Mouse (Mus musculus) adrenal gland, postnatal 10 days (tissue): ENCODE data around the gene Cbr4. TPM values are rescaled to one million over a fixed set of nuclear protein-coding genes. Genes with fewer than 3 reads are reported as not detected.

Experiments used
- DNase-seq: peaks from one replicate; pipeline ENCODE4 v3.0.0; 2021; ENCODE audit warnings: mixed read lengths
- long read RNA-seq, 2 experiments: library from polyadenylated mRNA; stranded (forward); transcript quantifications; one replicate each; pipeline ENCODE4 v2.0.0; 2021
- total RNA-seq, 2 experiments: library from RNA; stranded (reverse); gene quantifications; 2 replicates each; pipeline ENCODE4 v1.2.3; 2021

The Cbr4 gene
- 10 to 100 TPM; 88.9 to 98.2 TPM for total RNA-seq
- long read RNA-seq, experiment 1, full-length matches to known transcripts, result 71 of 77 reads
- long read RNA-seq, experiment 1, partial matches to known transcripts, result 0 of 77 reads
- long read RNA-seq, experiment 1, other reads (novel, unspliced or antisense), result 6 of 77 reads
- long read RNA-seq, experiment 2, full-length matches to known transcripts, result 50 of 53 reads
- long read RNA-seq, experiment 2, partial matches to known transcripts, result 0 of 53 reads
- long read RNA-seq, experiment 2, other reads (novel, unspliced or antisense), result 3 of 53 reads

DNA sequence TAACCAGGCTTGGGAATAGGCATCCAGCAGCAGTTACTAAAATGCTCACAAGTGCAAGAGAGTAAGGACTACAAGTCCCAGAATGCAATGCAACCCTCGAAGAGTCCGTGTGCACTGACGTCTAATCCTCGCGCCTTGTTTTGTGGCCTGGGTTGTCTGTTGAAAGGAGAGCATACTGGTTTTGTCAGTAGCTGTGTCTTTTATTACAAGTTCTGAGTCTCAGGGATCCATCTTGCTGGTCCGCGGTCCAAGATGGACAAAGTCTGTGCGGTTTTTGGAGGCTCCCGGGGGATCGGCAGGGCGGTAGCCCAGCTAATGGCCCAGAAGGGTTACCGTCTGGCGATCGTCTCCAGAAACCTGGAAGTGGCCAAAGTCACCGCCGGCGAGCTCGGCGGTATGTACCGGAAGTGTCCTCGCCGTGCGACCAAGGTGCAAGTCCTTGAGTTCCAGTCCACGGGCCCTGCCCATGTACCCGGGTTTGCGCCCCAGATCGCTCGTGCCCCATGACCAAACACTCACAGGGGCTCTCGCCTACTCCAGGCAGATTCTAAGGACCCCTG, at the start of gene Cbr4:
Cbr4 (plus strand) TSS at position 138 of the 560 bp plus-strand sequence.
- DNase-seq, result peak; percentile 88

DNA sequence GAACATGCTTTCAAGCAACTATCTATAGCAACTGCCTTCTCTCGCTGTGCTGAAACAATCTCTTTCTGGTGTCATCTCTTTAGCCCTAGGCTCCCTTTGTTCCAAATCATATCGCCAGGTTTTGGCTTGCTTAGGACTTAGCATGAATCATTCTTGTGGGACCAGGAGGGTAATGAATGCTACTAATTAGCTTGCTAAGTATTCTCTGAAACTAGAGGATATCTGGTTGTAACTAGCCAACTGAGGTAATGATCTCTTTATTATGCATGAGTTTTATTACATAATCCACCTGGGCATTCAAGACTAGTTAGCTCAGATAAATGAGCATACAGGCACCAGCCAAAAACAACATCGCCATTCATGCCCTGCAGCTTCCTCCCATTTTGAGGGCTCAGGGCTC, 44.5 kb upstream of the Cbr4 start:
- DNase-seq, result no peak

DNA sequence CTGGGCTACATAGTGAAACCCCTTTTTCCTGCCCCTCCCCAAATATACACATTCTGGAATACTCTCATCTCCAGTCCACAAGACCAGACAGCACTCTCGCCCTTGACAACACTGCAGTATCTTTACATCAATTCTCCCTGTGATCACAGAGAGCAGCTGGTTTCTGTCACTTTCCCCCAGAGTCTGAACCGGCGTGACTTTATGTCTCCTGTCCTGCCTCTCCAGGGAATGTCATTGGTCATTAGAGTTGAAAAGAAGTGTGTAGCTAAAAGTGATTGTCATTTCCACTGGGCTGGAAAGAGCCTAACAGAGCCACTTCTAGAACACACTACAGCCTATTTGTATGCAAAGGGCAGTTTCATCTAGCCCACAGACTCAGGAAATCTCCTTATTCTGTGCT, 43.2 kb upstream of the Cbr4 start:
- DNase-seq, result no peak

DNA sequence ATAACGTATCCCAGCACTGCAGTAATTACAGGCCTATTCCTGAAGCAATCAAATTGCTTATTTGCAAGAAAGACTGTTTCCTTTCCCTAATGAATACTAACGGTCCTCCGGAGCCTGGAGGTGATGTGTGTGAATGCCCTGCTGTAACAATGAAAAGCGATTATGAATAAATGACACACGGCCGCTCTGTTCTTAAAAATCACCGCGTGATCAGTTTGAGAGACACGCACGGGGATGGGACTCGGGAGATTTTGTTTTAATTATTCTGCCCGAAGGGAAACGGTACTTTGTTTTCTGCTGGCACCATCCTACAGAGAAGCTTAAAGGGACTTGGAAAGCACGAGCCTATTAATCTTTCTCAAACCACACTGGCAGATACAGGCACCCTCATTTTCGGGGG, 41.2 kb upstream of the Cbr4 start:
- no peak for DNase-seq

DNA sequence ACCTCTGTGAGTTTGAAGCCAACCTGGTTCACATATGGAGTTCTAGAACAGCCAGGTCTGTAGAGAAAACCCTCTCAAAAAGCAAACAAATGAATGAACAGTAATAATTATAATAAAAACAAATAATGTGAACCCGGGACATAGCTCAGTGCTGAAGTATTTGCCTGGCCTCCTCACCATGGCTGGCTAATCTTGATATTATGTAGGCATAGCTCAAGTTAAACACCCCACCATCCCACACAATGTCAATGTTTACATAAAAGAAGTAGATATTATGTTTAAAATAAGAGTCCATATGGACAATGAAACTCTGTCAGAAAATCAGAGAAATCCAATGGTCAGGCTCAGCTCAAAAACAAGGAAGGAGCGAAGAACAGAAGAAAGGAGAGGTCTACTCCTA, 39.4 kb upstream of the Cbr4 start:
- DNase-seq, result no peak

DNA sequence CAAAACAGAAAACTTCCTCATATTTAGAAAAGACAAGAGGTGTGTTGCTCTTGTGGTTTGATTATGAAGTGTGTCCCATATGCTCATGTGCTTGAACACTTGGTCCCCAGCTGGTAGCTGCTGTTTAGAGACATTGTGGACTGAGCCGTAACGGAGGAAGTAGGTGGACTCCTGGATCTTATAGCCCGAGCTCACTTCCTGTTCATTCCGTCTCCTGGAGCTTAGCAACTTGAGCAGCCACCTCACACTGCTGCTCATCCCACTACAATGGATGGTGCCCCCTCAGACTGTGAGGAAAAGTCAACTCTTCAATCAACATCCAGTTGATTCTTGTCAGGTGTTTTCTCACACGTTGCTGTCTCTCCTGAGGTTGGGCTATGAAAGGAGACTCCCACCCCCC, 38.7 kb upstream of the Cbr4 start:
- DNase-seq, result no peak

DNA sequence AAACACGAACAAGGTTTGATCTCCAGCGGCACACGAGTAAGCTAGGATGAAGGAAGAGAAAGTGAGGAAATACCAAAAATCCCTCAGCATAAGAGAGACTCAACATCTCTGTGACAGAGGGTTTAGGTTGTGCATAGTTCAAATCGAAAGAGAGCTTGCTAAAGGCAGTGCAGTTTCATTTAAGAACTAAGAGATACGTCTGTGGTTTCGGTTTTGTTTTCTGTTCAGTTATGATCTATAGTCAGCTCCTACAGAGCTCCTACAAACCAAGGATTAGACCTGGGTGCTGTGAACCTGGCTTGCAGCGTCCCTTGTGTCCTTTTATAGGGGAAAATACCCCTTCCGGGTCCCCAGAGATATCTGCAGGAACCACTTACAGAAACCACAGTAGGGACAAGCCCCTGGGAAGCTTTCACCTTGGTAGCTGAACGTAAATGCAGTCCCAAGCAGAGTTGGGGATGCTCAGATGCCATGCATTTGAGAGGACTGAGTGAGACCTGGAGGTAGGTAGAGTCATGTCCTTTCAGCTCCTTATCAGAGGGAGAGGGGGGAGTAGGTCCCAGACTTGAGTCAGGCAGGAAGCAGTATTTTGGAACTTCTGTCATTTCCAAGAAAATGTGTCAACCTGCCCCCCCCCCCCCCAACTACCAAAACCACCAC, 36.5 kb upstream of the Cbr4 start:
- DNase-seq, result no peak

DNA sequence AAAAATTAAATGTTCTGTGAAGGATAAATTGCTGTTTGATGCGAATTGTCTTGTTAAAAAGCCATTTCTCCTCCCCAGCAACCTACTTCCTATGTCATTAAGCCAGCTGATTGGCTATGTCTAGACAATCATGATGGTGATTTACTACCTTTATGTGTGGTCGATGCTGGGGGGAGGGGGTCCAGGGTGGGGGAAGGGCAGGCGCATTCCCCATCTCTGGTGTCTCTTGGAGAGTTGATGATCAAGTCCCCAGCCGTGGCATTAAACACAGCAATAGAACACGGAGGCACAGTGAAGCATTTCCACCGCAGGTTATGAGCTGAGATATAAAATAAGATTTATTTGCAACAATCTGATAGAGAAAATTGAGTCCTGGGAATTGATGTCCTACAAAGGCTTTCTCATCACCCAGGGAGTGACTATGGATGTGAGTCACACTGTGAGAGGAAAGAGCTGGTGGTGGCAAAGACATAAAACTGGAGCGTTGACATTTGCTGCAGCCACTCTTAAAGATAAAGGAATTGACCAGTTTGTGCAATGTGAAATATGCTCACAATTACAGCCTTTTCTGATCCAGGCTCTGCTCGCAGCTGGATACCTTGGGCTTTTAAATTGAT, 35.7 kb upstream of the Cbr4 start:
- DNase-seq, result no peak

DNA sequence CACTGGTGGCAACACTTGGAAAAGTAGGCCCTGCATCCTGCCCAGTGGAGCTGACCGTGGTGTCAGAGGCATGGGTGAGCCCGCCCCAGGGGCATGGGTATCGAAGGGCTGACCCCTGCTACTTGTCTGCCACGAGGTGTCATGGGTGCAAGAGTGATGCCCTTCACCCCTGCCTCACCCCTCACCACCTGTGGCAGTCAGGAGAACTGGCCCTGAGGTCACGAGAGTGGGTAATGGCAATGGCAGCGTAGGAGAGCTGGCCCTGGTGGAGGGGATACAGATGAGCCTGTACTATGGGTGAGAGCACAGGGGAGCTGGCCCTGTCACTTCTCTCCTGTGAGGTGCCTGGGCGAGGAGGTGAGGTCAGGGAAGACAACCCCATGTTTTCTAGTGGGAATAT, 27.8 kb upstream of the Cbr4 start:
- no peak for DNase-seq

DNA sequence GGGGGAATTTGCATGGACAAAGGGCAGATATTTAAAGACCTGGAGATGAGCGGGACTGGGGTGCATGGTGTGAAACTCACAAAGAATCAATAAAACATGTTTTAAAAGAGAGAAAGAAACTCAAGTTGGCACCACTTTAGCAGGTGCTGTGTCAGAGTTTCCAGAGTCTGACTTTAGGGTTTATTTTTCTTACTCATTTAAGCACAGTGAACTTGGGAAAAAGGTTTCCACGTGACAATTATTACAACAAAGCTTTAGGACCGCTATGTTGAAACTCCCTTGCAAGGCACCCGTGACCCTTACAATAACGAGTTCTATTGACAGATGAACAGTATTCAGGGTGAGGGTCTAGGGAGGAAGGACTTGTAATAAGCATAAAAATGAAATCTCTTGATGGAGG, 25.3 kb upstream of the Cbr4 start:
- no peak for DNase-seq

DNA sequence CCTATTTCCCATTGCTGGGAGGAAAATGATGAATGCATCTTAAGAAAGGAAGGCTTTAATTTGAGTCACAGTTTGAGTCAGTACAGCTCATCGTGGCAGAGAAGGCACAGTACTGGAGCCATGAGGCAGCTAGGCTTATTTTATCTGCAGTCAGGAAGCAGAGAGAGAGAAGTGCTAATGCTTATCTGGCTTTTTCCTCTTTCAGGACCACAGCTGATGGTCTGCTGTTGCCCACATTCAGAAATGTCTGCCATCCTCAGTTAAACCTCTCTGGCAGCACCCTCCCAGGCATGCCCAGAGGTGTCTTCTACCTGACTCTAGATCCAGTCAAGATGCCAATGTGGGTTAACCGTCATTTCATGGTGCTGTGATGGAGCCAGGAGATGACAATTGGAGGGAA, 23.1 kb upstream of the Cbr4 start:
- DNase-seq, result no peak

DNA sequence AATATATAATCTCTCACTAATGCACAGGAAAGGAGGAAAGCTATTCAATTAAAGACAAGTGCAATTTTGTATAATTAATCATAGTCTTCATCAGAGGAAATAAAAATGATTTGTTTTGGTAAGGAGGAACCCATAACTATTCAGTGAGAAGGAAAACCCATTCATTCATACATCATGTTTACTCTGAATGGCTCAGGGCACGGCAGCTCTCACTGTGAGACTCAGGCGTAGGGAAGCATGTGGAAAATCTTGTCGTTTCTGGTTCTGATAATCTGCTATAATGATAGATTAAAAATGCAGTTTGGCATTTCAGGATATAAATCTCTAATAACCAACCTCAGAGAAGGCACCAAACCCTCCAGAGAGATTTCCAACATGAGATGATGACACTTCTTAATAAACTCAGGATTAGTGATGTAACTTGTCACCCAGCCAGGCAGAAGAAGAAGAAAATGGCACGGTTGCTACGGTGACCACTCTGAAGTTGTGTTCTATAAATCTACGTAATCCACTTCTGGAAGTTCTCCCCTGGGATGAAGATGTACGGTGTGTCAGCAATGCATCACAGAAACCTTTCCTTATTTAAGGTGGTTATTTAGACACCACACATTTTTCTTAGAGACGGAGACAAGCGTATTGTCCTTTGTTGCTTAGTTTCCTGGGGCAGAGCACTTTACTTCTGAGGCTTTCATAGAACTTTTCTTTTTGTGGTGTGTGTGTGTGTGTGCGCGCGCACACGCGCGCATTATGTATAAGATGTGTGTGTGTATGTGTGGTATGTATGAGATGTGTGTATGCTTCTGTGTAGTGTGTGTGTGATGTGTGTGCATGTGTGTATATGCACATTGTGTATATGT, 20.6 kb upstream of the Cbr4 start:
- DNase-seq, result no peak

DNA sequence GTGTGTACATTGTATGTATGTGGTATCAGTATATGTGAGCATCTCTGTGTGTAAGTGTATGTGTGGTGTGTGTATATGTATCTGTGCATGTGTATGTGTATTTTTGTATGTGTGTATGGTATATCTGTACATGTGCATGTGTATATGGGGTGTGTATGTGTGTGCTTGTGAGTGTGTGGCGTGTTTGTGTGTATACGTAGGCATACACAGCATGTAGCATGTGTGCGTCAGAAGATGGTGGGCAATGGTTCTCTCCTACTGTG, 20.1 kb upstream of the Cbr4 start:
- DNase-seq, result no peak

DNA sequence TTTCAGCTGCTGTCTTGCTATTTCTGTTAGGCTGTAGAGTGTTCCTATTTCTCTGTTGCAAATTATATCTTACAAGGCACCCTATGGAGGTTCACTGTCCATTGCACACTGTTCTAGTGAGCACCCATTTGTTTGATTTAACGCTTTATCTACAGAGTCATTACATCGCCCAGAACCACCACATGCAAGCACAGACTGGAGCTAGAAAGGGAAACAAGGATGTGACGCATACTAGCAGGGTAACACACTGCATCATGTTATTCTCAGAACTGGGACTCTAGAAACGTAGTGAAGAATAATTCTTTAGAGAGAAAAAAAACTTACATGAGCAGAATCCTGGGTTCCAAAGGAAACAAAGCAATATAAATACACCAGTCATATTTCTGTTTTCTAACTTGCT, 17.3 kb upstream of the Cbr4 start:
- DNase-seq, result no peak

DNA sequence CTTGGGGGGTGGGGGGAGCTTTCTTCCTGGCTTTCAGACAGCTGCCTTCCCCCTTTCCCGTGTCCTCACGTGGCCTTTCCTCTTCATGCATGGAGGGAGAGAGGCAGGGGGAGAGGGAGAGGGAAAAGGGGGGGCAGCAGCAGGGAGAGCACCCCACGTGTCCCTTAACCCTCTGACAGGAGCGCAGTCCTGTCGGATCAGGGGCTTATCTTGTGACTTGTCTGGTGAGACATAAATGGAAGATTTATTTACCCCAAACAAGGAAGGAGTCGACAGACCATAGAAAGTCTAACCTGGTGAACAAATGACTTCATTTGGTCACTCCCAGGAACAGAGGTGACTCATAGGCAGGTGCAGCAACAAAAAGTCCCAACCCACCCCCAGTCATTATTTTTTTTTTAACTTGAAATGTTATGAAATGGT, 12.3 kb upstream of the Cbr4 start:
- no peak for DNase-seq

DNA sequence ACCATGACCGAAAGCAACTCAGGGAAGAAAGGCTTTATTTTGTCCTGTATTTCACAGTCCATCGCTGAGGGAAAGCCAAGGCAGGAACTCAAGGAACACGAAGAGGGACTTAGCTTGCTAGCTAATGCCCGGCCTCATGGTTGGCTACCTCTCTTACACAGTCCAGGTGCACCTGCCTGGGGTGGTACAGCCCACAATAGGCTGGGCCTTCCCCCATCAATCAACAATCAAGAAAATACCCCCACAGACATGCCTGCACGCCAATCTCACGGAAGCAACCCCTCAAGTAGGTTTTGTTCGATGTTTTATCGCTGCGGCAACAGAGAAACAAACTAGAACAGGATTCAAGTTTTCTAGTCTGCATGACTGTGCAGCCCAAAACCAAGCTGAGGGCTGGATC, 11.4 kb upstream of the Cbr4 start:
- no peak for DNase-seq

DNA sequence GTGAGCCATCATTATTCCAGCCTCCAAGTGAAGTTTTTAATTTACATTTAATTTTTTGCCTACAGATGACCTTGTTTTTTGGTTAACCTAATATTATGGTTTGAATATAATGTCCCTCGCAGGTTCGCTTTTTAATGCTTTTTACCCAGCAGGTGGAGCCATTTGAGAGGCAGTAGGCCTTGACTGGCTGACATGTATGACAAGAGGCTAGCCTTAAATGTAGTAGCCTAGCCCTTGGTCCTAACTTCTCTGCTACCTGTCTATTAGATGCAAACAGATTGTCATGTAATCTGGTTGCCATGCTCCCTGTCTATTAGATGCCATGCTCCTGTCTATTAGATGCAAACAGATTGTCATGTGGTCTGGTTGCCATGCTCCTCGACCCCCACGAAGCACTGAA, 9.4 kb upstream of the Cbr4 start:
- DNase-seq, result no peak

DNA sequence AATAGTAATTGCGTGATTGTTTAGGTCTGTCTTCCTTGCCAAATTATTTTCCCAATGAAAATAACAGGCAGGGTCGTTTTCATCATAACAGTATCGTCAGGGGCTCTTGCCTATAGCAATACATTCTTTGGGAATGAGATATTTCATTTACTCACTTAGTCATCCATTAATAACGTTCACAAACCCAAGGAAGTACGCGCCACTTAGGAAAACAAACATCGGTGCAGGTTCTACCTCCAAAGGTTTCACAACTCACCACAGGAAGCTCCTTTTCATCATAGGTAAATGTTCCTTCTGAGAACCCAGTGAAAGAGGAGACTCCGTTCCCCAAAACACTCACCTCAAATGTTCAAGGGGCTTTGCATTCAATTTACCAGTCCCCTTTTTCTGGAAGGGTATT, 8.7 kb upstream of the Cbr4 start:
- DNase-seq, result no peak

DNA sequence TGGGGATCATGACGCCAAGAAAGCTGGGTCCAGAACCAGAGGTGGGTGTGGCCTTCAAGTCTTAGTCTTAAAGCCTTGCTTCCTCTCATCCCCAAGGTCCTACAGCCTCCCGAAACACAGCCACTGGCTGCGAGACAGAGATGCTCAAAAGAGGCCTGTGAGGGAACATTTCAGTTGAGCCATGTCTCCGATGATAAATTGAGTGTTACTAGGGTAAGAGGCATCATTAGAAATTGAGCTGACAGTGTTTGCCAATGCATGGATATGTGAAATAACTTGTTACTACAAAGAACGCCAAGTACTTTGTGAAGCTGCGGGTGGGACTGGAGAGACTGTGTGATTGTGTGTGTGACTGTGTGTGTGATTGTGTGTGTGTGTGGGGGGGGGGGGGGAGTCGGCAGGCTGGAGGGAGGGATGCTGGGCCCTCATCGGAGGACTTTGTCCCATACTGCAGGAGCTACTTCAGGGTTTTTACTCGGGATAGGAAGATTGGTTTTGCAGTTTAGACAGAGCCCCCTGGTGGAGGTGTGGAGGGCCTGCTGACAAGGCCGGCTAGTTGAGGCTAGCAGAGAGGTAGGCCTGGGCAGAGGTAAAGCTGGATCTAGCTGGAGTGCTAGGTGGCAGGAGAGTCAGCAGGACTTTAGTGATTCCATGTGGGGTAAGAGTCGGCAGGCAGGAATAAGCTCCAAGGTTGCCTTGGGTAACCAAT, 7.9 kb upstream of the Cbr4 start:
- DNase-seq, result peak; percentile 63

DNA sequence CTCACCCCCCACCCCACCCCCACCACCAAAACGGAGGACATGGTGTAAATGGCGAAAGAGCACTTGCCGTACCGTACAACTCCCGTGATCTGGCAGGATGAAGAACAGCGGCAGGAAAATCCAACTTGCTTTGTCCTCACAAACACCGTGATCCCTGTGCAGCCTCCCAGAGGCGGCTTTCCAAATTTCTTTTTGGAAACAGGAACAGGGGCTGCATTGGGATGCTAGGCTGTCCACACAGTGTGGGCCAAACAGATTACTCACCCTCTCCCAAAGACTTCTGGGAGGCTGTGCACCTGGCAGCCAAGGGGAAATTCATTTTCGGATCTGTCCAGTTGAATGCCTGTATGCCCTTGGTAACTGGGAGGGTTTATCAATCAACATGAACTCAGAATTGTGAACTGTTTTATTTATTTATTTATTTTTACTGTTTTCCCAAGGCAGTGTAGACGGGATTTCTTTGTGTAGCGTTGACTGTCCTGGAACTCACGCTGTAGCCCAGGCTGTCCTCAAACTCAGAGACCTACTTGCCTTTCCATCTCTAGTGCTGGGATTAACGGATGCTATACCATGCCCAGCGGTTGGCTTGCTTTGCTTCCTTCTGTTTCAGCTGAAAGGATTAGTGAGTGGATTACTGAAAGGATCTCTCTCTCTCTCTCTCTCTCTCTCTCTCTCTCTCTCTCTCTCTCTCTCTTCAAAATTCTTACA, 7.1 kb upstream of the Cbr4 start:
- DNase-seq, result no peak

DNA sequence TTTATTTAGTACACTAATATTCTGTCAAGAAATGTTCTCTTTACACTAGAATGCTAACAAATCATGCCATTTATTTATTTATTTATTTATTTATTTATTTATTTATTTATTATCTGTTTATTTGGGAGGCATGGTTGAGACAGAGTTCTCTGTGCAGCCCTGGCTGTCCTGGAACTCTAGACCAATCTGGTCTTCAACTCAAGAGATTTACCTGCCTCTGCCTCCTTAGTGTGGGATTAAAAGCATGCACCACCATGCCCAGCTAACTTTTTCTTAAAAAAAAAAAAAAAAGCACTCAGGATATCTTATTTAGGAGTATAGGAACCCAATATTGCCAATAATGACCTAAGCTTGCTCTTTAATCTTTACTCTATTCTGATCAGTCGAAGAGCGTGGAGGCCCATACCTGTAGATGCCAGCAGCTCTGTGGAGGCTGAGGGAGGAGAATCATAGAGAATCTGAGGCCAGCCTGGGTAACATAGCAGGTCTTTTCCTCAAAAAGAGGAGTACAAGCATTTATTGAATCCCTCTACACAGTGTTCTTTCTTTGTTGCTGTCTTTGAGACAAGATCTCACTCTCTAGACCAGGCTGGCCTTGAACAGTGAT, 508 bp upstream of the Cbr4 start:
- DNase-seq, result no peak
